Mouse (Mus musculus) megakaryocyte, embryonic 14.5 days (primary cell): ENCODE measurements around the gene Mrpl47. TPM values are rescaled to one million over a fixed set of nuclear protein-coding genes. Genes with fewer than 3 reads are reported as not detected.
"Not testable (repeated sequence)": the region's sequence is repeated elsewhere in the genome, so short reads cannot be mapped to it uniquely, and the experiment has no call there.

Experiments
- H3K27me3 ChIP-seq: replicated peaks from 2 replicates; pipeline ENCODE3; 2012; ENCODE audit warnings: inconsistent platforms
- H3K36me3 ChIP-seq: replicated peaks from 2 replicates; pipeline ENCODE3; 2012; ENCODE audit warnings: low read length, inconsistent platforms, mixed read lengths
- H3K4me1 ChIP-seq: 2 replicates; pipeline ENCODE4 v1.6.1; 2012; ENCODE audit warnings: inconsistent platforms
- H3K4me3 ChIP-seq: replicated peaks from 2 replicates; pipeline ENCODE3; 2012; ENCODE audit warnings: moderate library complexity, mild to moderate bottlenecking, inconsistent platforms
- H3K9me3 ChIP-seq: 2 replicates; pipeline ENCODE4 v1.6.1; 2012; ENCODE audit warnings: inconsistent platforms
- FLI1 ChIP-seq: IDR thresholded peaks from 2 replicates; pipeline ENCODE4 v1.6.1; 2012; ENCODE audit warnings: low read length, inconsistent platforms, mixed read lengths
- GATA1 ChIP-seq: IDR thresholded peaks from 3 replicates; pipeline ENCODE4 v1.6.1; 2012; ENCODE audit warnings: mixed read lengths, low read length, inconsistent platforms, borderline replicate concordance
- polyA plus RNA-seq: library from polyadenylated mRNA; stranded (reverse); fragments of >175 nt; gene quantifications from 2 replicates; pipeline ENCODE4 v1.2.3, GENCODE M21; 2012; ENCODE audit warnings: low replicate concordance; ENCODE audit not compliant: insufficient read depth

The Mrpl47 gene
- polyA plus RNA-seq, 1 experiment: 4.2 TPM

- TF ChIP-seq GATA1 (no peak), FLI1 (no peak)
- no peak overlapping the region for H3K4me3 ChIP-seq
- H3K27me3 ChIP-seq: no peaks in the 10 kb centered on the region
- peaks cover 5% of the 10 kb centered on the region for H3K9me3 ChIP-seq
- peaks cover 34% of the 10 kb centered on the region for H3K4me1 ChIP-seq
- peaks cover 70% of the 10 kb centered on the region for H3K36me3 ChIP-seq
Measured at GRCm38 (mm10) chr3:32742276-32742780, 4.9 kb upstream of the Mrpl47 start.

- Histone ChIP-seq H3K36me3 (peaks cover 41% of the 10 kb centered on the region), H3K4me3 (peak overlapping the region; percentile 100), H3K9me3 (no peaks in the 10 kb centered on the region), H3K4me1 (peaks cover 50% of the 10 kb centered on the region), H3K27me3 (no peaks in the 10 kb centered on the region)
- no peak for TF ChIP-seq FLI1
- TF ChIP-seq GATA1: no peak
Measured at GRCm38 (mm10) chr3:32738549-32738948, 1.1 kb upstream of the Mrpl47 start.

GRCm38 (mm10) chr3:32736244-32737171 lies 897 bp downstream of the Mrpl47 start, which contains the start of gene Ndufb5:
Ndufb5 (plus strand) TSS chr3:32736990.
- no peaks in the 10 kb centered on the region for H3K9me3 ChIP-seq
- H3K36me3 ChIP-seq: peaks cover 40% of the 10 kb centered on the region
- H3K4me1 ChIP-seq: peaks cover 46% of the 10 kb centered on the region
- TF ChIP-seq GATA1 (no peak), FLI1 (peak; percentile 6; the same call in 1 of the 2 replicates)
- no peaks in the 10 kb centered on the region for H3K27me3 ChIP-seq
- peak within 1 kb of the TSS; percentile 100 for H3K4me3 ChIP-seq

GRCm38 (mm10) chr3:32727861-32728260 lies 9.5 kb downstream of the Mrpl47 start:
- no peaks in the 10 kb centered on the region for H3K9me3 ChIP-seq
- peaks cover 94% of the 10 kb centered on the region for H3K36me3 ChIP-seq
- H3K27me3 ChIP-seq: no peaks in the 10 kb centered on the region
- H3K4me1 ChIP-seq: no peaks in the 10 kb centered on the region
- TF ChIP-seq GATA1 (no peak), FLI1 (no peak)
- H3K4me3 ChIP-seq: no peak overlapping the region

- no peaks in the 10 kb centered on the region for H3K4me1 ChIP-seq
- H3K27me3 ChIP-seq: no peaks in the 10 kb centered on the region
- no peak overlapping the region for H3K4me3 ChIP-seq
- H3K36me3 ChIP-seq: peaks cover 94% of the 10 kb centered on the region
- no peak for TF ChIP-seq FLI1
- TF ChIP-seq GATA1: no peak
- H3K9me3 ChIP-seq: no peaks in the 10 kb centered on the region
Measured at GRCm38 (mm10) chr3:32725951-32726350, 11.5 kb downstream of the Mrpl47 start.

GRCm38 (mm10) chr3:32724191-32724590 lies 13.2 kb downstream of the Mrpl47 start:
- peaks cover 96% of the 10 kb centered on the region for H3K36me3 ChIP-seq
- no peak for TF ChIP-seq FLI1
- TF ChIP-seq GATA1: no peak
- H3K4me3 ChIP-seq: no peak overlapping the region

GRCm38 (mm10) chr3:32718271-32718670 lies 19.1 kb downstream of the Mrpl47 start:
- Histone ChIP-seq H3K4me3 (no peak overlapping the region), H3K4me1 (peaks cover under 1% of the 10 kb centered on the region; the same call in 1 of the 2 replicates), H3K36me3 (peaks cover 97% of the 10 kb centered on the region), H3K9me3 (no peaks in the 10 kb centered on the region), H3K27me3 (no peaks in the 10 kb centered on the region)
- TF ChIP-seq FLI1 (no peak), GATA1 (no peak)

More at GRCm38 (mm10) chr3:32724191-32724590, 13.2 kb downstream of the Mrpl47 start:
- H3K4me1 ChIP-seq: no peaks in the 10 kb centered on the region
- H3K27me3 ChIP-seq: no peaks in the 10 kb centered on the region
- no peaks in the 10 kb centered on the region for H3K9me3 ChIP-seq

GRCm38 (mm10) chr3:32717403-32717802 lies 20.0 kb downstream of the Mrpl47 start:
- not testable (repeated sequence) for H3K4me1 ChIP-seq, H3K27me3 ChIP-seq, H3K4me3 ChIP-seq, H3K9me3 ChIP-seq
- H3K36me3 ChIP-seq: peaks cover 97% of the 10 kb centered on the region

GRCm38 (mm10) chr3:32713711-32714110 lies 23.7 kb downstream of the Mrpl47 start:
- Histone ChIP-seq H3K4me1 (peaks cover 13% of the 10 kb centered on the region), H3K36me3 (peaks cover 77% of the 10 kb centered on the region), H3K4me3 (no peak overlapping the region), H3K9me3 (no peaks in the 10 kb centered on the region), H3K27me3 (no peaks in the 10 kb centered on the region)
- TF ChIP-seq FLI1 (no peak), GATA1 (no peak)

- no peaks in the 10 kb centered on the region for H3K27me3 ChIP-seq
- peaks cover 18% of the 10 kb centered on the region for H3K4me1 ChIP-seq
- TF ChIP-seq FLI1 (no peak), GATA1 (no peak; the same call in 2 of the 3 replicates)
- peaks cover 36% of the 10 kb centered on the region for H3K36me3 ChIP-seq
- H3K4me3 ChIP-seq: peak overlapping the region; percentile 99
- no peaks in the 10 kb centered on the region for H3K9me3 ChIP-seq
Measured at GRCm38 (mm10) chr3:32709388-32709787, 28.0 kb downstream of the Mrpl47 start.
